Mouse (Mus musculus) urinary bladder, postnatal 10 days (tissue): ENCODE measurements around the gene Evpl.

ENCODE experiments used
- DNase-seq: peaks from one replicate; pipeline ENCODE4 v3.0.0; 2022; ENCODE audit warnings: low spot score

Gene Evpl

DNA sequence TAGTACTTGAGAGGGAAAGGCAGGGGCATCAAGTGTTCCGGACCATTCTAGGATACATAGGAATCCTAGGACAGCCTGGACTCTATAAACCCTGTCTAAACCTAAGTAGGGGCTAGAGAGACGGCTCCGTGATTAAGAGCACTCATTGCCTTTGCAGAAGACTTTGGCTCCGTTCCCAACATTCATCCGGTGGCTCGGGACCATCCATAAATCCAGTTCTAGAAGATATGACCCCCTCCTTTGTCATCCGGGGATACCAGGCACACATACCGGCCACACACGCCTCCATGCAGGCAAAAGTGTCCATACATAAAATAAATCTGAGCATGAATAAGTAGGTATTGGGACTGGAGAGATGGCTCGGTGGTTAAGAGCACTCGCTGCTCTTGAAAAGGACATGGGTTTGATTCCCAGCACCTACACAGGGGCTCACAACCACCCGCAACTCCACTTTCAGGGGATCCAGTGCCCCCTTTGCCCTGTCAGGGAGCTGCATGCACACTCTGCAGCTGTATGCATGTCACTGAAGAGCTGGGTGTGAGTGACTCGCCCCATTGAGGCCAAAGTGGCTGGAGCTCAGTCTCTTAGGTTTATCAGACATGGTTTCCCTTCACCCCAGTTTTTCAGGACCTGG lies 23.9 kb downstream of the Evpl start:
- DNase-seq = no peak

DNA sequence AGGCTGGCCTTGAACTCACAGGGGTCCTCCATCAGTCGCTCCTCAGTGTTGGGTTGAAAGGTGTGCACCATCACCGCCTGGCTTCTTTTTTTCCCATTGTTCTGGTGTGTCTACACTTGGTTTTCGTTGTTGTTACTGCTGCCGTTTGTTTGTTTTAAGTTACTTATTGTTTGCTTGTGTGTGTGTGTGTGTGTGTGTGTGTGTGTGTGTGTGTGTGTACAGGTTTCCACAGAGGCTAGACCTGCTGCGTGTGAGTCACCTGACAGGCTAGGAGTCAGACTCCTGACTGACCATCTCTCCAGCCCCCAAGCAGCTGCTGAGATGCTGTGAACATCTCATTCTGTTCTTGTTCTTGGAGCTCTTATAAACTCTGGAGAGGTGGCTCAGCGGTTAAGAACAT lies 25.0 kb downstream of the Evpl start:
- DNase-seq = no peak

DNA sequence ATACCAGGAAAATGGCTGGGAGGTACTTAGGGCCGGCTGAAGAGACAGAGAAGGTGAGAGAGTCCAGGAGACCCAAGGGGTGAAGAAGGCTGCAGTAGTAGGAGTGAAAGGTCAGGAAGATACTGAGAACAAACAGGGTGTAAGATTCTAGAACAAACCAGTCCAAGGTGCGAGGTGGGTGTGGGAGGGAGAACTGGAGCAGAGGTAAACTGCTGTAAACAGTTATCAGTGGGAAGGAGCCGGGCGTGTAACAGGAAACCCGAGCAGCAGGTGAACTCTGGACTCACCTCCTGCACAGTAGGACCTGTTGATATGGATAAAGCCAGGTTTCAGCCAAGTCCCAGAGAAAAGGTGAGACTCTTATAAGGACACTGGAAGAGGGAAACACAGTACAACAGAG lies 27.2 kb downstream of the Evpl start:
- DNase-seq = no peak

DNA sequence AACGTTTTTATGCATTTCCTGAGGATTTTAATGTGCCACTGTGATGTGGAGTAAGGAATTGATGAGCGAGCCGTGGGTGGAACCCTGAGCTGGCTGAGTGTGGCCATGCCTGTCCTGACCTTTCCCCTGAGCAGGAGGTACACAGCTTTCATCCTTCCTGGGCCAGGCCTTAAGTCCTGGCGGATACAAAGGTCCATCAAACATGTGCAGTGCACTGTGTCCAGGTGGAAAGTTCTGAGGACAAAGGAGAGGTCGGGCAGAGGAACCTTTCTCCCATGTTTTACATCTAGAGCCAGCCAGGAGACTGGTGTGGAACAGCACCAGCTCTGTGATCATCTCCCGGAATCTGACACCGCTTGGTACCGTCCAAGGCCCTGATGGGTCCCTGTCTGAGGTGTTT lies 28.6 kb downstream of the Evpl start:
- DNase-seq = no peak

DNA sequence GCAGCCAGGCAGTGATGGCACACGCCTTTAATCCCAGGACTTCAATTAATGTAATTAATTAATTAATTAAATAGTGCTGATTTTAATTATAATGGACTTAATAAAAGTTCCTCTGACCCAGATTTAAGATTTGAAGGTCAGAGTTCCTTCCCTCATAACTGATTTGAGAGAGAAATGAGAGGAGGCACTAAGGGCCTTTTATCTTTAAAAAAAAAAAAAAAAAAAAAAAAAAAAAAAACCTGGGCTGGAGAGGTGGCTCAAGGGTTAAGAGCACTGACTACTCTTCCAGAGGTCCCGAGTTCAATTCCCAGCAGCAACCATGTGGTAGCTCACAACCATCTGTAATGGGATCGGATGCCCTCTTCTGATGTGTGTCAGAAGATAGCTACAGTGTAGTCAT lies 29.2 kb downstream of the Evpl start:
- DNase-seq = no peak

DNA sequence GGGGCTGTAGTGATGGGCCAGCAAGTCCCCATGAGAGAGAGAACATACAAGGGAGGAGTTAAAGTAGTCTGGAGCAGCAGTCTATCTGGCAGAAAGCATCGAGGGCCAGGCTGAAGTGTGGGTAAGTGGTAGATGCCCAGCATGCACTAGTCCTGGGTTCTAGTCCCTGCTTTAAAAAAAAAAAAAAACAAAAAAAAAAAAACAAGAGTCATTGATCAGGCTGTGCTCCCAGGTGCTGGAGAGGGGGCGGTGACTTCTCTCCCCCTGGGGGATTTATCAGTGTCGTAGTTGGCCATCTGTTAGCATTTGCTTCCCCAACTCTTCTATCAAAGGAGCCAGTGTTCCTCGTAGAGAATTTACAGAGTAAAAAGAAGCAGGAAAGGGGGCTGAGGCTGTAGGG lies 31.2 kb downstream of the Evpl start:
- no peak for DNase-seq

DNA sequence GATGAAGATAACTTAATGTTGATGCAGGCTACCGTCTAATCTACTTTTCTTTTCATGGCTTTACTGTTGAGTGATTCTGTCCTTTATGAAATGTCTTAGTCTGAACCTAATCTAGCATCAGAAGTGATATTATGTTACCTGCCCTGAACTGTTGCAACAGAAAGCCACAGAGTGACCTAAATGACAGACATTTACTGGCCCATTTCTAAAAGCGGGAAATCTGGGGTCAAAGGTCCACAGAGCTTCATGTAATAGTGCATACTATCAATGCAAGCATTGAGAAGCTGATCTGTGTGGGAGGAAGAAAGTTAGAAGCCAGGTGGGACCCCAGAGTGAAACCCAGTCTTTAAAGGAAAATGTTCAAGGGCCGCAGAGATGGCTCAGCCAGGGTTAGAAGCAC lies 34.7 kb downstream of the Evpl start:
- DNase-seq = no peak

DNA sequence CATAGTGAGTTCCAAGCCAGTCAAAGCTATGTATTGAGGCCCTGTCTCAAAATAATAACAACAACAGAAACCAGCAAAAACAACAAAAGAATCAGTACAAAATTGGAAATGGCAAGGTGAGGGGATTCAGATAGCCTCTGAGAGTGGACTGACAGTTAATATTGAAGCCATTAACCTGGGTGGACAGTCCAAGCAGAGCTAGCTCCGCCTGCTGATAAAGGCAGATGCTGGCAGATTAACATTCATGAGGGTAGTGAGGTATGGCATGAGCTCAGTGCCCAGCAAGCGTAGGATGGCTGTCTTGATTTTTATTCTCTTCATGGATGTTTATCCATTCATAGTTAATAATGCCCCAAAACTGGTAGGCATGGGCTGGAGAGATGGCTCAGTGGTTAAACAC lies 36.7 kb downstream of the Evpl start:
- DNase-seq = no peak

DNA sequence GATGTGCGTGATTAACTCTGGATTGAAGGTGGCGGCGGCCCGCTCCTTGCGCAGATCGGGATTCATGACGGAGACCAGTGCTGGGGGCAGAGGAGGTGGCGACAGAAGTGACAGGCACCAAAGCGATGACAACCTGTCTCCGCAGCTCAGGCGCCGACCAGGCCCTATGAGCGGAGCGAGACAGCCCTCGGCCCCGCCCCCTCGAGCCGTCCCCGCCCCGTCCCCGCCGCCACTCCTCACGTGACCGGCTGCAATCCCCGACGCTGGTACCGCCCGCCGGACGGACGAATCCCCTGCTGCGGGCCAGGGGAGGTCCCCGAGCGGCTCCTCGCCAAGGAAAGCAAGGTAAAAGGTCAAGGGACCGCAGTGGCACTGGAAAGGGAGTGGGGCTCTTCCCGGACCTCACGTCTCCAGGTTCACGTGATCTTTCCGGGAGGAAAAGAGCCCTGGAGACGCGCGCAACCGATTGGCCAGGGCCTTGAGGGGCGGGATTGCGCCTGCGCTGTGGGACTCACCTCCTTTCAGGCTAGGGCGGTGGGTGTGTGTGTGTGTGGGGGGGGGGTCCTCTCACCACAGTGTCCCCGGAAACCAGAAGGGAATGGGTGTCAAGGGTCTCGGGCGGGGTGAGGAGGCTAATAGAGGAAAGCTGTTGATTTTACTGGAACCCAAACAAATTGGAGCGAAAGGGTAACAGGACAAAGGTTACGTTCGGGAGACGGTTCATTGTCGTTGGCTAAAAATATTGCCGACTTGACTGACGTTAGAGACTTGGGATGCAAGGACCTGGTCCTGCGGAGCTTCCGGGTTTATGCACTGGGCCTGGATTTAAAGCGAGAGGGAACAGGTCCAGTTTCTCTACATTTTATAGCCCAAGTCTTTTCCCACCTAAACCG lies 39.0 kb downstream of the Evpl start, which contains the start of the genes Ten1 and Acox1:
Ten1 (plus strand) TSS at position 217 of the 893 bp plus-strand sequence.
Acox1 (minus strand) TSS at position 407 of the 893 bp plus-strand sequence.
- peak; percentile 86 for DNase-seq

DNA sequence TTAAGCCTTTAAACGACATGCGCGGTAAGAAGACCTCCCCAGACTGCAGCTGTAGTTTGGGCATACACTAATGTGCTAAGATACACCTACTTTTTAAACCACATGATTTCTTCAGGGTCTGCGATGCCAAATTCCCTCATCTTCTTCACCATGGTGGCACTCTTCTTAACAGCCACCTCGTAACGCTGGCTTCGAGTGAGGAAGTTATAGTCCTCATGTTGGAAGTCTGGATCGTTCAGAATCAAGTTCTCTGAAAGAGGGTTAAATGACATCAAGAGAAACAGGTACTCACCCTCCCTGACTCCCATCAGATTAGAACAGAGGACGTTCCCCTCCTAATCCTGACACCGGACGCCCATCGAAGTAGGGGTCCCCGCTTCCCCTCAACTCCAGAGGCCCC lies 39.7 kb downstream of the Evpl start:
- no peak for DNase-seq

DNA sequence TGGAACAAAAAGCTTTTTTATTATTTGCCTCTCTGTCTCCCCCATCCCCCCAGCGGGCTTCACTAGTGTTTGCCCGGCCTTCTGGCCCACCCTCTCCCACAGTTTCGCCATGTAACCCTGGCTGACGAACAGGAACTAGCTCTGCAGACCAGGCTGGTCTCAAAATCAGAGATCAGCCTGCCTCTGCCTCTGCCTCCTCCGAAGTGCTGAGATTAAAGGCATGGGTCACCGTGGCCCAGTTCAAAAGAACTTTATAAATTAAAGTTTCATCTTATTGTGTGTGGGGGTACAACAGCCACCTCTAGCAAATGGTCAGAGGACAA lies 40.3 kb downstream of the Evpl start:
- DNase-seq = no peak

DNA sequence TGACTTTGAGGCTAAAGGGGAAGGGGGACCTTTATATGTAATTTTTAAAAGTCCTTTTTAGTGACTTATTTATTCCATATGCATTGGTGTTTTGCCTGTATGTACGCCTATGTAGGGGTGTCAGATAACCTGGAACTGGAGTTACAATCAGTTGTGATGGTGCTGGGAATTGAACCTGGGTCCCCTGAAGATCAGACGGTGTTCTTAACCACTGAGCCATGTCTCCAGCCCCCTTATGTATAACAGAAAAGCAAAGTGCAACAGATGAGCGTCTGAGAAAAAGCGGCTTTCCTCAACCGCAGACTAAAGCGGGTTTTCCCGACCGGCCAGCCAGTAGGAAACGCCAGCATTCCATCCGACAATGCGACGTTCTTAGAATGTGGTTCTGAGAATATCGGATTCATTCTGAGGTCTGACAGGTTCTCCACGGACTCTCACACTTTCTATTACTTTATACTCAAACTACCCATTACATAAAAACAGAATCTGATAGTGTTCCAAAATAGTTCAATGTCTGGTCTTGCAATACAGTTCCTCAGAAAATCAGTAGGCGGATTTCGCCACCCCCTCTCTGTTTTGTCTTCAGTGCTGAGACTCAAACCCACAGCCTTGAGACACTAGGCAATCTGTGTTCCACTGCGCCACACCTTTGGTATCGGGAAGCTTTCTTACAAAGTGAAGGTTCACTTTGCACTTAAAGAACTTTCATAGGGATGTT lies 40.9 kb downstream of the Evpl start:
- no peak for DNase-seq

DNA sequence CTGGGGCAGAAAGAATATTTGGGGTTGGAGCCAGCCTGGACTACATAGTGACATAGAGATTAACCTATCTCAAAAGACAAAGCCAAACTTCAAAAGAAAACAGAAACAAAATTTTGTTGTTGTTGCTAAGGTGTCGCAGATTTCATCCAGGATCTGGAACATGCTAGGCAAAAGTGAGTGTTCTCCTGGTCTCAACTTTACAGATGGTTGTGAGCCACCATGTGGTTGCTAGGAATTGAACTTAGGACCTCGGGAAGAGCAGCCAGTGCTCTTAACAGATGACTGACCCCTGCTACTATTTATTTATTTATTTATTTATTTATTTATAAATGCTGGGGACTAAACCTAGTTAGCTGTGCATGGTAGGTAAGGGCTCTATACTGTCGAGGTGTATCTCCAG lies 41.5 kb downstream of the Evpl start:
- no peak for DNase-seq

DNA sequence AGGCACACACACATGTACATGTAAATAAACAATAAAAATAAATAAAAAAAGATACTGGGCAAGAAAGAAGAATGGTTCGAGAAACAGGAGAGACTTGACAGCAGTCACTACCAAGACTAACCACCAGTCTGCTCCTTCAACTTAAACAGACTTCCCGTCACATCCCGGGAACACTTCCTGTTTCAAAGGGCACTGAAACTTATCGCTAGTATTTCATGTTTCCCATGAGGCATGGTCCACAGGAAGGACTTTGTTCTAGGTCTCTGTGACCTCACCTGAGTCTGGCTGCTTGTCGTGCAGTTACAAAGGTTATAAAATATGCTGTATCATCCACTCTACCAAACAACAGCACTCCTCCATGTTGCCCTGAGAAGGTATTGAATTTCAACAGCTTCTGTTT lies 42.6 kb downstream of the Evpl start:
- no peak for DNase-seq

DNA sequence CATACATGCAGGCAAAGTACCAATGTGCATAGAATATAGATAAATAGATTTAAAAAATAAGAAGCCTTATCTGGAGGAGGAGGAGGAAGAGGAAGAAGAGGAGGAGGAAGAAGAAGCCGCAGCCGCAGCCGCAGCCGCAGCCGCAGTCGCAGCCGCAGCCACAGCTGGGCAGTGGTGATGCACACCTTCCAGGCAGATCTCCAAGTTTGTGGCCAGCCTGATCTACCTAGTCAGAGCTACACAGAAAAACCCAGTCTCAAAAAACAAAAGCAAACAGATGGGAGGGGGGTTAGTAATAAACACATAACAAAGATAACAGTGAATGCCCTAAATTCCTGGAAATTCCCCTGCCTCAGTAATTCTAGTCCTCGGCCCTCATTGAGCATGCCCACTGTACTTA lies 43.3 kb downstream of the Evpl start:
- no peak for DNase-seq

DNA sequence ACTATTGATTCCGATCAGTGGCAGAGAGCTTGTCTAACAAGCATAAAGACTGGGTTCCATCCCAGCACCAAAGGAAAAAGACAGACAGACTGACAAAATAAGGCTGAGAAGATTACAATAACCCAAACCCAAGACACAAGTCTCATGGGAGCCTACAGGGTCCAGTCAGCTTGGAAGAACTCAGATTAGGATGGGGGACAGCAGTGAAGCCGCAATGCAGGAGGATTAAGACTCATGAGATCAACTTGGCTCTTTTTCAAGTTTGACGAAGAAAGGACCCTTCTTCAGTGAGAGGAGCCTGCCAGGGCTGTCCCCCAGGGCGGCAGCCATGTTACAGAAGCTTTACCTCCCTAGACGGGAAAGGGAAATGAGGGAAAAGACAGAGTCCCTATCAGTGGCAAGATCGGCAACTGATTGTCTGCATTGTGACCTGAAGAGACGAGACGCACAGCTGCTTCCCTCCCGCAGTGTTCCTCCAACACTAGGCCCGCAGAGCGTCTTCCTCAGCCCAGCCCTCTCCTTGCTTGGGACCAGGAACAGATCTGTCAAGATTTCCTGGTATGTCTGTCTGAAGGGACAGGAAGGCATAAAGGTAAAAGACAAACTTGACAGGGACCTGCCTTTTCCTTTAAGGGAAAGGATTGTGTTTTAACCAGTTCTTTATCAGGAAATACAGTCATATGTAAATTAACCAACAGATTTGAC lies 50.5 kb downstream of the Evpl start:
- no peak for DNase-seq

DNA sequence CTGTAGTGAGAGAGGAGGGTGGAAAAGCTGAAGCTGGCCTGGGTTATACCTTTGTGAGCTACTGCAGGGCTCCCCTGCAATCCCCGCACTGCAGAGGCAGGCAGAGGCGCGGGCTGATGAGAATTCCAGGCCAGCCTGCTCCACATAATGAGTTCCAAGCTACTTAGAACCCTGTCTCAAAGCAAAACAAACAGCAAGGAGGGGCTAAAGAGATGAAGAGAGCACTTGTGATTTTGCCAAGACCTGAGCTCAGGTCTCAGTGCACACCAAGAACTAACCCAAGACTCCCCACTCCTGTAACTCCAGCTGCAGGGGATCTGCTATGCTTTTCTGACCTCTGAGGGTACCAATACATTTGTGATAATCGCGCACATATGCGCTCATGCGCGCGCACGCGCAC lies 51.5 kb downstream of the Evpl start:
- no peak for DNase-seq

DNA sequence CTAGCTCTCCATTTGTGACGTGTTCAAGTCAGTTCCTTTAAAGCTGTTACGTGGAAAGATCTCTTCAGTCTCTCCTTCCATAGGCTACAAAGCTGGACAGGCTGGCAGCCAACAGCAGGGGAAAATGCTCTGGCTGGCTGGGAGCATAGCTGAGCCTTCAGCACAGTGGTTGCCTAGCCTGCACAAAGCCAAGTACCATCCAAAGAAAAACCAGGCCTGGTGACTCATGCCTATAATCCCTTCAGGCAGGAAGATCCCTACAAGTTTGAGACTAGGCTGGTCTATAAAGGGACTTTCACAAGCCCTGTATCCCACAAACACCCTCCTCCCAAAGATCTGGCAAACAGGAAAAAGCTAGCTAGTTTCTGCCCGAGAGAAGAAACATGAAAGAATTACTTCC lies 52.0 kb downstream of the Evpl start:
- DNase-seq = no peak

DNA sequence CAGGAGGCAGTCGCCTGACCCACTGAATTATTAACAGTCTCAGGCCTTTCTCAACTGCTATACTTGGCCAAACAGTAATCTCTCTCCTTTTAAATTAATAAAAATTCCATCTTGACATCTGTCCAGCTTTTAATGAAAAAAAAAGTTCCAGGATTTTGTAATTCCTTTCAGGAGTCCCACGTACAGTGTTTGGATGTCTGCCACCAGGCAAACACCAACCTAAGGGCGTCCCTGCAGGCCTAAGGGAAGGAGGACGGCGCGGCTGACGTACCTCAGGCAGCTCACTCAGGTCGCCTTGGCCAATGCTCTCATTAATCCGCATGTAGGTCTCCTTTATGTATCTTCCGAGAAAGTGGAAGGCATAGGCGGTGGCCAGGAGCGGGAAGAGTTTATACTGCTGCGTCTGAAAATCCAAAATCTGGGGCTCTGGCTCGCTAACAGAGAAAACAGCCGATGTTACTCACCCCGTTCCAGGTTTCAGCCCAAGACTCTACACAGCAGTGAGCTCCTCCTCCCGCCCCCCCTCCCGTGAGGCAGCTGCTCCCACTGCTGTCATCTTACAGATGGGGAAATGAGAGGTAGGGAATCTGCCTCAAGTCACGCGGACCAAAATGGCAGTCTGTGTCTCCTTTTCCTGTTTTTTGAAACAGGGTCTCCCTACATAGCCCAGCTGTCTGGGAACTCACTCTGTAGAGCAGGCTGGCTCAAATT lies 59.3 kb downstream of the Evpl start:
- DNase-seq = no peak

DNA sequence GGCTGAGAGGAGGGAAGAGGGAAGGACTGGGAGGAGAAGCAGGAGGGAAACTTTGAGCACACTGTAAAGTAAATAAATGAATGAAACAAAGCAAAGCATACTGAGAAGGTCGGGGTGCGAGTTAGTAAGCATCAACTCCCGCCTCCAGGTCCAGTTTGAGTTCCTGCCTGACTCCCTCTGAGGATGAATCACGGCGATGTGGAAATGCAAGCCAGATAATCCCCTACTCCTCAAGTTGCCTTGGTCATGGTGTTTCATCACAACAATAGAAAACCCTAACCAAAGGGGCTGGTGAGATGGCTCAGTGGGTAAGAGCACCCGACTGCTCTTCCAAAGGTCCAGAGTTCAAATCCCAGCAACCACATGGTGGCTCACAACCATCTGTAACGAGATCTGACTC lies 61.9 kb downstream of the Evpl start:
- no peak for DNase-seq

DNA sequence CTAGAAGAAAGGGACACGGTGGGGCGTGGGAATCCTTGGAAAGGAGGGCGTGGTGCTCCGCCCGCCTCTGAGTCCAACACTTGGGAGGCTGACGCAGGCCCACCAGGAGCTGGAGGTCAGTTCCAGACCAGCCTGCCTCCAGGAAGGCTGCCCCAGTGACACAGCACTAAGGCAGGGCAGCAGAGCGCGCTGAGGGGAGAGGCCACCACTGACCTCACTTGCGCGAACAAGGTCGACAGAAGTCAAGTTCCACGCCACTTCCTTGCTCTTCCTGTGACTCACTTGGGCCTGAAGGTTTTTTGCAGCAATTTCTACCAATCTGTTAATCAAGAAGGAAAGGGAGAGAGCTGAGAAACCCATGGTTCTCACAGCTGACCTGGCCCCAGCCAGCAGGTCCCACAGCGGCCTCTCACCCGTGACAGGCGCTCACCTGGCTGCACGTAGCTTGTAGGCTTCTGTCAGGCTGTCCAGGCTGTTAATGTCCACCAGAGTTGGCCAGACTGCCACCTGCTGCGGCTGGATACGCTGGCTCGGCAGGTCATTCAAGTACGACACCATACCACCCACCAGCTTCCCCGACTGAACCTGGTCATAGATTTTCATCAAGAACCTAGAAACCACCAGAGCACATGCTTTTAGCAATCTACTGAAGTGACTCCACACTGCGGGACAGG lies 63.0 kb downstream of the Evpl start:
- DNase-seq = no peak
